Mouse (Mus musculus) right cerebral cortex, postnatal 36 days (tissue): ENCODE results near the gene Cdh4.

ENCODE experiments used
- DNase-seq, 2 experiments: peaks; one replicate each; pipeline ENCODE4 v3.0.0; 2022; ENCODE audit warnings: low spot score in 2 of 2, mixed read lengths in 1 of 2

Cdh4 gene

DNA sequence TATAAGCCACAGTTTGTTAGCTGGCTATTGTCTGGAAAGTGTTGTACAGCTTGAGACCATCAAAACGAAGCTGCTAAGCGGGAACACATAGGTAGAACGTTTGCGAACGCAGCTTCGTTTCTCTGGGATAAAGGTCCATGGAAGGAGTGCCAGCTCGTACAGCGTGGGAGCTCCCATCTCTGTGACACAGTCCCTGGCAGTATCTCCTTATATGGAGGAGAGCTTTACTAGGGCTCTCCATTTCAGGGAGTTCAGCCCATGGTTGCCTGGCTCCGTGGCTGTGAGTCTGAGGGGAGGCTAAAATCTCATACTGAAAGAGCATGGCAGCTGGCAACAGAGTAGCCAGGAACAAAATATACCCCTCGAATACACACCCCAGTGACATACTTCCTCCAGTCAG is 409.9 kb downstream of the Cdh4 start:
- no peak for DNase-seq

DNA sequence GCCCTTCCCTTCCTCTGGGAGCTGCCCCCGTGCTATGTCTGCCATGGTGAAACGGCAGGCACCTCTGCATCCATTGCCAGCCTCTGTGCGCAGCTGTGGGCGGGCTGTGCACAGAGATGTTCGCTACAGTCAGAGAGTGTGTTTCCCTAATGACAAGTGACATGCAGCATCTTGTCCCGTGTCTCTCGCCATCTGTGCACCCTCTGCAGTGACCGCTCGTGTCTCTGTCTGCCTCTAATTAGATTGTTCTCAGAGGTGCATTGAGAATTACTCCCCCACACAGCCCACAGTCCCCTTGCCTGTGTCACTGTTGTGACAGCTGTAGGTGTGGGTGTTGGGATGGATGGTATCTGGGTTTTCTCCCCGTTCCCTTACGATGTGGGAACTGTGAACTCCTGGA is 410.6 kb downstream of the Cdh4 start:
- peak; percentile 66 to 68 for DNase-seq

DNA sequence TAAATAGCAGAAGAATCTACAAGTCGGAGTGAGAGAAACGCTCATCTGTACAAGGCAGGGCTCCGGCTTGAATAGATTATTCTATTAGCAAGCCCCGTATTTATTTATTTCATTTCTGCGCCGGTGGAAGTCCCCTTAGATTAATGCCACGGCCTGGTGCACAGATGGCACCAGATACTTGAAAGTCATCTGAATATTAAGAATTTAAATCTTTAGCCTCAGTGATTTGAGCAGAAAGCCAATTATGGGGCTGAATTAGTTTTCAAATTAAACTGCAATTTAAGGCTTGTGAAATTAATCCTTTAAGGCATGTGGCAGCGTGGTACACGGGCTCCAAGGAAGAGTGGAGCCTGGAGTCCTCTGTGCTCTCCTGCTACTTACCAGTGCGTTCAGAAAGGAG is 411.7 kb downstream of the Cdh4 start:
- no peak for DNase-seq

DNA sequence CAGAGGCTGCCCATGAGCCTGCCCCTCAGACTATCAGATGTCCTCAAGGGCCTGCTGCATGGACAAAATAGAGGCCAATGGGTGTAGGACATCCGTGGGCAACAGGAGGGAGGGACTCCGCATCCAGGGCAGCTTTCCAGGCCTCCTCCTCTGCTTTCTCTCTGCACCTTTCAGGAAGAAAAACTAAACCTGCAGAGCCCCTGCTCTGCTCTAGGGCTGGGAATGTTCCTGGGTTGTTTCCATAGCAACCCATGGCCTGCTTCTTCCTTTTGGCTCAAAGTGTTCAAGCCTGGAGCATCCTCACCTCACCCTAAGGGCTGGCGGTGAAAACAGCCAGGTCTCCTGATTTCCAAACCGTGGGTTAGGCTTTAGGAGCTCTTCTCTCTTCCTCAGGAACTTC is 414.9 kb downstream of the Cdh4 start:
- DNase-seq = no peak

DNA sequence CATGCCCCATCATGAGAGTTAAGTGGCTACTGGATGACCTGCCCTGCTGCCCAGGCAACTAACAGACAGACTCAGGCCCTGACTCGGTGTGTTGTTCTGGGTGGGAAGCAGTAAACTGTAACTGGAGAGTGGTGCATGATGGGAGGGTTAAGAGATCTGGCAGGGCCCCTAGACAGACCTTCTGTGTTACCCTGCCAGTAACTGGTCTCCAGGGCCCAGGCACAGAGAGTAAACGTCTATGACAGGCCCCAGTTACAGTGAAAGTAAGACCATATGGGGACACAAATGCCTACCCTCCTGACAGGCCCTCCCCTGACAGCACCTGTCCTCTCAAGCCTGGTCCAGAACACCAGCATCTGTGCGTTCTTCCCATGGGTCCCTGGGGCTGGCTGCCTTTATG is 420.4 kb downstream of the Cdh4 start:
- DNase-seq = no peak

DNA sequence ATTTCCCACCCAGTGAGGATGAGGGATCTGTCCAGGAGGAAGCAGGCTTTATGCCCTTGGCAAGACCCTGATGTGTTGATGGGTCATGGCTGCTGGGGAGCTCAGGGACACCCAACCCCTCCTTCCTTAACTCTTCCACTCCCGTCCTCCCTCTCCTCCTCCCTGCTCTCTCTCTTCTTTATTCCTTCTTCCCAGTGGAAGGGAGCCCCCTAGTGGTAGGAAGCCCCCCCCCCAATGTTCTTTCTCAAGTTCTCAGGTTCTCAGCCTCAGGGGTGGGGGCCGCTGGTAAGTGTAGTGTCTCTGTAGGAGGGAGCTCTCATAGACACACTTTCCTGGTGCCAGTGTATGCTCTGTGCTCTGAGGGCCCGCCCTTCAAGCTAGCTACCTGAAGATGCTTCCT is 421.0 kb downstream of the Cdh4 start:
- no peak for DNase-seq

DNA sequence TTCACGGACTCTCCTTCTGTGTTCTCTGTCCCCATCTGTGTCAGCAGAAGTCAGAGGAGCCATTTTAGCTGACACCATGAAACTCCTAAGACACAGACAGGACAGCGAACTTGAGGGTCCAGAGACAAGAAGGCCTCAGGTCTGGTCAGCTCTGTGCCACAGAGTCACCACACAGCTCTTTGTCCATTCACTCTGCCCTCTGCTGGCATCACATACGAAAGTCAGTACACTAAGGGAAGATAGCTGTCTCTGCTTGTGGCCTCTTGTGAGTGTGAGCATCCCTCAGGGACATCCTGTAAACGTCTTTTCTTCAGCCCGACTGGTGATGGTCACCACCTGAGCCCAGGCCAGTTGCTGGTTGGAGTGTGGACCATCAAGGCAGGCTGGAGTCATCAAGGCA is 422.9 kb downstream of the Cdh4 start:
- DNase-seq = no peak

DNA sequence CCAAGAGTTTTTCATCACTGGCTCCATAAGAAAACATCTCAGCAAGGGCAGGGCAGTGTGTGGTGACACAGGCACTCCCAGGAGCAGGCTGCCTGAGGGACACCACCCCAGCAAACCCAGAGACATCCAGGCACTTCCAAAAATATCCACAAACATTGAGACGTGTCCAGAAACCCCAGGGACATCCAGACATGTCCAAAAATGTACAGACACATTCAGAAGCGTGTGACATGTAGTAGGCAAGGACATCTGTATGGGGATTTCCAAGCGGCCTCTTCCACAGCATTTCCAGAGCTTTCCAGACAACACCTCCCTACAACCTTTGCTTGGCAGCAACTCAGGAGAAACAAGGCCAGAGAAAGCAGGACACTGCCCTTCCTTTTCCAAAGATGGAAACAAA is 425.4 kb downstream of the Cdh4 start:
- no peak for DNase-seq

DNA sequence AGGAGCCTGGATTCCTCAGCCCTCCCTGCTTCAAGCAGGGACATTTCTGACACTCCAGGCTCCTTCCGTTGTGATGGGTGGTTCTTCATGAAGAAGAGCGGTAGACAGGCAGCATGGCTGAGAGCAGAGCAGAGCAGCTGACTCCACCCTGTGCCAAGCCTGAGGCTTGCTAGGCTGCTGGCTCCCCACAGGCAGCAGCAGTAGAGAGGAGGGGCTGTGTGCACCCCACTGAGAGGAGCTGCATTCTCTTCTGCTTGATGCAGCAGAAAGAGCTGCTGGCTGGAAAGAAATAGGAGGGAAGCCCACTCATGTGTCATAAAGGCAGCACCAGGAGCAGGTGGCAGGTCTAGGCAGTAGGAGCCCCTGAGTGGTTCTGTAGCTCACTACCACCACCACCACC is 427.6 kb downstream of the Cdh4 start:
- peak in 1 of 2 experiments; percentile 36 for DNase-seq

DNA sequence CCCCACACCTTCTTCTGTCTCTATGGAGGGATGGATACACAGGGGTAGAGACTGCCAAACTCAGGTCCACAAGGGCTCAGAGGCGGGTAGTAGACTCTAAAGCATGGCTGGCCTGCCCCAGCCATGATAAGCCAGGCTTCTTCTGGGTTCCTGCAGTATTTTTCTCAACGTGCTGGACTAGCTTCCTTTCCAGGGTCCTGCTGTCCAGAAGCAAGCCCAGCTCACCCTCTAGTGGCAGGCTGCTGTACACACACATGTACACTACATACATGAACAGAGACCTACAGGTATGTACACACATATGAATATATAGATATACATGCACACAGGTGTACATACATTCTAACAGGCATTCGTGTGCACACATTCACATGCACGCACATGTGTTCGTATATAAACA is 430.5 kb downstream of the Cdh4 start:
- no peak for DNase-seq

DNA sequence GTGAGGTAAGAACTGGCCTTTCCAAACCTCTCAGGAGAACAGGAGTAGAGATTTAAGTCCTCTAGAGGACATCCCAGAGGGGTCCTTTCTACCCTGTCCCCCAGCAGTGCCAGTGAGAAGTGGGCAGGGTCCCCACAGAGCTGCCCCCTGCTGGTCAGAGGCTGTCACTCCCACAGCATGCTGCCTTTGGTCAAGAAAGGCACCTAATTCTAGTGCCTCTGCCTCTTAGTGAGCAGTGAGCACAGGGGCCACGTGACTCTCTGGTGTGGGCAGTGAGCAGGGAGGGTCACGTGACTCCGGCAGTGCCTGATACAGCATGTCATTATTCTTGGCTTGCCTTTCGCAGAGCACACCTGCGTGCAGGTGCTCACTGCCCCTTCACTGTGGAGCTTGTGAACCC is 431.1 kb downstream of the Cdh4 start:
- no peak for DNase-seq

DNA sequence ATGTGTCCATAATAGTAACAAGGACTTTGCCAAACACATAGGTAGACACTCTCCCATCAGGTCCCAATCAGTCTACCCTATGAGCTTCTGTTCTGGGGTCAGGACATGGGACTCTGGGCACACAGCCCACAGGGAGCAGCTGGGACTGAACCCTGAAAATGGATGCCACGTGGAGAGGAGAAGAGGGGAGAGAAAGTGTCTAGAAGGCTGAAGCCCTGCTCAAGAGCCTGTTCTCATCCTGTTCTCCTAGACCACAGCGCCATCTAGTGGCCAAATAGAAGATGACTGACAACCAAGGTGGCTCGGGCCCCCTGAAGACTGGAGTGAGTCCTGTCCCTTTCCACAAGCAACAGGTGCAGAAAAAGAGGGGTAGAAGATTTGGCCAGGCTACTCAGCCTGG is 432.9 kb downstream of the Cdh4 start:
- DNase-seq = peak in 1 of 2 experiments; percentile 43

DNA sequence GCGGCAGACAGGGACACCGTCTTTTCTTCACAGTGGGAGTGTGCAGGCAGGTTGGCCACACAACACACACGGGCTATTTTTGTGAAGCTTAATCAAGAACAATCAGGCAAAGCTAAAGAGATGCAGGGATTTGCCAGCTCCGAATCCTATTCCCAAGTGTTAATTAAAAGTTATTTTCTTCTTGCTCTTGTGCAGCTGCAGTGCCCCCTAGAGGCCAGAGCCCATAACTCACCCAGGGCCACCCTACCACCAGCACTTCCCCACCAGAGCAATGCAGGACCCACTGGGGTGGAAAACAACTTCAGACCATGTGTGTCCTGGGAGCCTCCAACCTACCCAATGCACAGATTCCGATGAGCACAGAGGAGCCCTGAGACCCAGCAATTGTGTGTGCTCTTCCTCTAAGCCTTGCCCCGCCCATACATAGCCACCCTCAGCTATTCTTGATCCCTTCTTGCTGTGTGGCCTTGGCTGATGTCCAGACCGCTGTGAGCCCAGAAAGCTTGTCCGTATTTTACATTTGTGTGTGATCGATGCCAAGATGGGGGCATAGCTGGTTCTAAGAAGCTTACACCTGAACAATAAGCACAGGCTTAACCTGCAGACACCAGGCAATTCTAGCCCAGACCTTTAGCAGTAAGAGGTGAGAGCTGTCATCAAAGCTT is 435.5 kb downstream of the Cdh4 start:
- DNase-seq = no peak

DNA sequence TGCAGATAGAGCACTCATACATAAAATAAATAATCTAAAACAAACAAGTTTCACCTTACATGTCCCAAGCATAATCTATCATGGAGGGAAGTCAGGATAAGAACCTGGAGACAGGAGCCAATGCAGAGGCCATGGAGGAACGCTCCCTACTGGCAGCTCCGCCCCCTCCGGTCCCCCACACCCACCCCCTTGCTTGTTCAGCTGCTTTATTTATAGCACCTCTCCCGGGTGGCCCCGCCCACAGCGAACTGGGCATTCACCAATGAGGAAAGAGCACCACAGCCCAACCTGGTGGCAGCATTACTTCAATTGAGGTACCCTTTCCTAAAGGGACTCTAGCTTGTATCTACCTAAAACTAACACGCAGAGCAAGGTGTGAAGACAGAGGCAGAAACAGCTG is 442.3 kb downstream of the Cdh4 start:
- DNase-seq = no peak

DNA sequence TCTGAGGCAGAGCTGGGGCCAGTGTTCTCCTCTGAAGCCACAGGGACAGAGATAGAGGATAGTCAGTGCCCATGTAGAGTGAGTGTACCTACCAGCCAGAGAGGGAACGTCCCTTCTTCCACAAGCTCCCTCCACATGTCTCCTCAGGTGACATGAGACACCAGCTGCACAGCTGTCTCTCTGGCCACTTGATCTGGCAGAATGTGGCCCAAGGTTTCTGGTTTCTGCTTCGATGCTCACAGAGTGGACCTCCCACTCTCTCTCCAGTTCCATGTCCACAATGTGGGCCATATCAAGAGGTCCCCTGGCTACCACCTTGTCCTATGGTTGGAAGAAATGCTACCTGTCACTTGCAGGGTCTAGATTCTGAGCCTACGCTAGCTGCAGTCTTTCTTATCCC is 448.8 kb downstream of the Cdh4 start:
- no peak for DNase-seq

DNA sequence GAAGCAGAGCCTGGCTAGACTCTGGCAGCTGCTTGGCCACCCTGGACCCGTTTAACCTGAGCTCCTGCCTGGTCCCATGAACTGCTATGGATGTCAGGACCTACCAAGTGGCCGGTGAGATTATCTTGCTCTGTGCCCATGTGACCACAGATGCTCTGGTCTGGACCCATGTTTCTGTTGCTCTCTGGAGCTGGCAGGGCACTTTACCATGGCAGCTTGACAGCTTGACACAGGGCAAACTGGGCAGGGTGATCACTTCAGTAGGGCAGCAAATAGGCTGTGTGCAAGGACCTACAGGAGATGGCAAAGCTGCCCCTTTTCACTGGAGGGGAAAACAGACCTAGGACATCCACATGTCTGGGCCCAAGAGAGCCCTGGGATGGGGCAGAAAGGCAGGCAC is 454.7 kb downstream of the Cdh4 start:
- DNase-seq = no peak

DNA sequence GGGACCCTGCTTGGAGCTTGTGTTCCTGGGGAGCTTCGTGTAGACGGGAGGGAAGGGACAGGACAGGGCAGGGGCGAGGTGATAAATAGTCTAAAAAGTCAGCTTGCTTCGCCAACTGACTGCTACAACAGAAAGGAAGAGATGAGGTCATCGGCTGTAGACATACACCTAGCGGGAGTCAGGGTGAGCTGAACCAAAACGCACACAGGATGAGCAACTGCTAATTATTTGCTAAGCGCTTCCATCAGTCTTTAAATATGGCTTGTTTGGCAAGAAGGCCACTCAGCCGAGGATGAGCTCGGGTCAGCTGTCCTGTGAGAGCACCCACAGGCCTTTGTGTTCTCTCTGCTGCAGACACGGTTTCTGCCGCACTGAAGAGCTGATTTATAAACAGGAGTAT is 470.7 kb downstream of the Cdh4 start:
- no peak for DNase-seq

DNA sequence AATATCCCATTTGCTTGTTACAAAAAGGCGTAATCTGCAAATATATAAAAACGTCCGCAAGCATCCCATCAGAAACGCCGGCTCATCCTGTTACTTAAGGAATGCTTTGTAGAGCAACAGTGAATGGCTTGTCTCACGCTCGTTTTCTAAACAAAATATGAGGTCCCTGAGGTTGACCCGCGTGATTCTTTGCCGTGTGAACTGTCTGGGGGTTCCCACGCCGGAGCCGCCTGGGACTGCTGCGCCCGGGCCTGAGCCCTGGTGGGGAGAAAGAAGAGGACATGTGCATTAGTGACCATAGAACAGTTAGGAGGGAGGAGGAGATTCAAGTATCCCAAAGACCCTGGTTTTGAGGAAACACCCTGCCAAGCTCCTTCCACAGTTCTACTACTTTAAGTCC is 471.1 kb downstream of the Cdh4 start:
- DNase-seq = no peak

DNA sequence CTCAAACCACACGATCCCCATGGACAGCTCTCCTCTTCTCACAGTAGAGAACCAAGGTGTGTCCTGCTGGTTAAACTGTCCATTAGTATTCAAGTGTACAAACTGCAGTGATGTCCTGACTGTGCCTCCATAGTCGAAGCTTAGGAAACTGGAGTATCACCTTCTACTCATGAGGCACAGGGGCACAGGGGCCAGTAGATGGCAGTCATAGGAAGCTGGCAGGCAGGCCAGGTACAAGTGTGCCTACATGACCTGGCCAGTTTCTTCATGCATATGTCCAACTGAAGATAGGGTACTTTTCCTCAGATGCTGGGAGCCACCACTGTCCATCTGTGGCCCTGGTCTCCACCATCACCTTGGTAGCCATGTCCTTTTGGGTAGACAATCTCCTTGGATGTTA is 472.0 kb downstream of the Cdh4 start:
- no peak for DNase-seq

DNA sequence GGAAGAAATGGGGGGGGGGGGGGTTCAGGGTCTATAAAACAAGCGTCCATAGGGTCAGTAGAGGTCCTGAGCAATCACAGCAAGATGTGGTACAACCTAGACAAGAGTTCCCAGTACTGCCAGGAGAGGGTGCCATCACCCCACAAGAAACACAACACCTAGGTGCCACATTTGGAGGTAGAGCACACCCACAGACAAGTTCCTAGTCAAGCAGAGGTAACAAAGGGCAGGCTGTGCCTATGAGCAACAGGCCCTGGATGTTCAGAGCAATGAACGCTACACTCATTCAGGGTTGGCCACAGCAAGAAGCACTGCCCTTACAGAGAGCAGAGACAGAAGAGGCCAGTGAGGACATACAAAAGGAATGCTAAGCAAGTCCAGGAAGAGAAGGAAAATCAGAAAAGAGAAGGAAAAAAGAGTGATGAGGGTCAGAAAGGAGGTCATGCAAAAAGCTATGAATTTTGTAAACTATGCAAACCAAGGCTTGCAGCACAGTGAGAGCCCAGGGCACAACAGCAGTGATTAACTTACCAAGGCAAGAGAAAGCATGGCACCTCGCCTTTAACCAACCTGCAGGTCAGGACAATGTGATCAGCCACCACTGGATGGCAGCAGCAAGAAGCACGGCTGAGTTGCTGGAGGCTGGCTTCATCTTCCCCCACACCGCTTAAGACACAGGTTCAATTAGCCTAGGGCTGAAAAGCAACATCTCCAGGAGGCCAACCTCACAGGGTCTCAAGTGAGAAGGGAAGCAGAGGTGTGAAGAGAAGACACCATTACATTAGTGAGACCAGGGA is 474.8 kb downstream of the Cdh4 start:
- peak; percentile 40 to 42 for DNase-seq

DNA sequence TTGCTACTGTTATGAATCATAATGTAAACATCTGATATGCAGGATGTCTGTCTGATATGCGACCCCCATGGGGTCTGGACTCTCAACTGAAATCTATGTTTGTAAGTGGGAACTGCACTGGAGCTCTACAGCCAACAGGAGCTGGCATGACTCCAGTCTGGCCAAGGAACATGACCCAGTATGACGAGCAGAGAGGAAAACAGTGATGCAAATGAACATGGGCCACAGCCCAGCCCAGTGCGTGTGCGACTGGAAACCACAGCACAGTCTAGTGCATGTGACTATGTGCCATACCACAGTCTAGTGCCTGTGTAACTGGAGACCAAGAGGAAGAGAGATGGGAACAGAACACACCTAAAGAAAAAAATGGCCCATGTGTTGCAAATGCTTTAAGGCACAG is 477.8 kb downstream of the Cdh4 start:
- no peak for DNase-seq

DNA sequence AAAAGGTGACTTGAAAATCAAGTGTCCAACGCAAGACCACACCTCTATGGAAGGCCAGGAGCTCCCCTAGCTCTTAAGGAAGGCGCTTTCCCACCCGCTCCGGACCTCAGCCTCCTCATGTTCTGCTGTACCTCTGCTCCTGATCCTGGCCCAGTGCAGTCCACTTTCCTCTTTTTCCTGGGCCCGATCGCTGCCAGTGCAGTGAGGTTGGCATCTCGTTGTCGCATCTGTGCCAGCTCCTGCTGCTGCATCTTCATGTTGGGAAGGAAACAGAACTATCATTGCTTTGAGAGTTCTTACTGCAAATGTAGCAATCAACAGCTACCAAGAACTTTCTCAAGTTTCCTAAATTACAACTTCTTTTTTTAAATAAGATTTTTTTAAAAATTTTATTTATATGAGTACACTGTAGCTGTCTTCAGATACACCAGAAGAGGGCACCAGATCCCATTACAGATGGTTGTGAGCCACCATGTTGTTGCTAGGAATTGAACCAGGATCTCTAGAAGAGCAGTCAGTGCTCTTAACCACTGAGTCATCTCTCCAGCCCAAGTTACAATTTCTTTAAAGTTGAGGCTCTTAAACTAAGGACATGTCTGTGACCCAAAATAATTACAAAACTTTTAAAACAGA is 478.9 kb downstream of the Cdh4 start:
- DNase-seq = no peak

DNA sequence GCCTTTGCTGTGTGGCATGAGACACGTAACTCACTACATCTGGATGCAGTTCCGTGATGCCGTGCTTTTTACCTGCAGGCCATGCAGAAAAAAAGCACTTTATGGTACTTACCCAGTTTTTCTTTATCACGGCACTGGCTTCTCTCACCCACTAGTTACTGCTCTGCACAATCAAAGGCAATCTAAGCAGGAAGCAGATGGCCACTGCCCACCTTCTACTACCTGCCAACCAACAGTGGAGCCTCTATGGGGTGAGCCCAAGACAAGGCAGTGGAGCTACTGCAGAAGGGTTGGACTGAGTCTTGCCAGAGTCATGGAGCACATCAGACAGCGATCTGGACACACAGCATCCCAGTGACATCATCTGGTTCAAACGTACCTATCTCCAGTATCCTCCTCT is 481.8 kb downstream of the Cdh4 start:
- peak in 1 of 2 experiments; percentile 12 for DNase-seq
